Mouse (Mus musculus): ENCODE results near the gene Atxn10. TPM values are rescaled to one million over a fixed set of nuclear protein-coding genes. Genes with fewer than 3 reads are reported as not detected.

The Atxn10 gene
- polyA plus RNA-seq, 1 experiment from 2014 or later, result 355 TPM

DNA sequence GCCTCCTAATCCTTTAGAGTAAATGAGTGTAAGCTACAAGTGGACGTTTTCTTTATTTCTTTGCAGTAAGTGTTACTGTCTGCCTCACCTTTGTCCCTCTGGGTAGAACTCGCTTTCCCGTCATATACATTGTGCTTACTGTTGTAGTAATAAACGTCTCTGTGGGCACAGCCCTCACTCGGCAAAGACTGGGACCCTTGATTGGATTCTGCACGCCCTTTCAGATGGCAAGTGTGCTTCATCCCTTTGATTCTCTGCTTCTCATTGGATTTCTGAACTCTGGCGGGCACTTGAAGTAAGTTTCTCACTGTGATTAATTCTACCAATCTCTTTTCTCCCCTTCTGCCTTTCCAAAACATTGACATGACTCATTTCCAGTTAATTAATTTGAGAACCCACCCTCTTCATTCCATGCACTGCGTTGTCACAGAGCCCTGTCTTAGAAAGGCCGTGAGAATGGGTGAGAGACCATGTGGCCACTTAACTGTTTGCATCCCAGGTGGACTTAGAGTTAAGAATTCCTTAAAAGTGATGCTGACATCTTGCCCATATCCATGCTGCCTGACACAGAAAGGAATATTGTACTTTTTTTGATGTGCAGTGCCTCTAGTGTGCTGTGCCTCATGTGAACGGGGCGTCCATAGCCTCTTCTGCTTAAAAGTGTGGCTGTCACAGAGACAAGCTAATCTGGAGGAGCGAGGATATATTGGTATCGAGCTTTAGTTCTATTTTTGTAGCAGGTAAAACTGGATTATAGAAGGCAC lies 127.2 kb downstream of the Atxn10 start:
- Histone ChIP-seq H3K9ac (no peak overlapping the region), H3K4me2 (replicated peaks) (no peak overlapping the region), H3K9me3 (no peaks in the 10 kb centered on the region), H3K4me3 (no peak overlapping the region), H3K27me3 (no peaks in the 10 kb centered on the region), H3K4me1 (0 out of 2 replicates have a peak, but pooled peaks cover 3% of the 10 kb centered on the region), H3K27ac (no peak overlapping the region), H3K36me3 (peaks cover 88% of the 10 kb centered on the region)
- no peak for ATAC-seq (ENCODE audit: low FRiP score, low read depth)
- WGBS, result 69% methylated on average over 13 of the region's 13 CpGs

- H3K9me3 ChIP-seq, result no peaks in the 10 kb centered on the region
- 0 out of 2 replicates have a peak, but pooled peaks cover 3% of the 10 kb centered on the region for H3K4me1 ChIP-seq
- peaks cover 88% of the 10 kb centered on the region for H3K36me3 ChIP-seq
- no peak overlapping the region for H3K9ac ChIP-seq
- no peak overlapping the region for H3K4me3 ChIP-seq
- 17% methylated on average over 5 of the region's 5 CpGs for WGBS
- no peak overlapping the region for H3K27ac ChIP-seq
- no peak overlapping the region for H3K4me2 ChIP-seq (replicated peaks)
- H3K27me3 ChIP-seq, result no peaks in the 10 kb centered on the region
- ATAC-seq (ENCODE audit: low FRiP score, low read depth), result no peak
Measured at GRCm38 (mm10) chr15:85464190-85464589, 128.1 kb downstream of the Atxn10 start.

DNA sequence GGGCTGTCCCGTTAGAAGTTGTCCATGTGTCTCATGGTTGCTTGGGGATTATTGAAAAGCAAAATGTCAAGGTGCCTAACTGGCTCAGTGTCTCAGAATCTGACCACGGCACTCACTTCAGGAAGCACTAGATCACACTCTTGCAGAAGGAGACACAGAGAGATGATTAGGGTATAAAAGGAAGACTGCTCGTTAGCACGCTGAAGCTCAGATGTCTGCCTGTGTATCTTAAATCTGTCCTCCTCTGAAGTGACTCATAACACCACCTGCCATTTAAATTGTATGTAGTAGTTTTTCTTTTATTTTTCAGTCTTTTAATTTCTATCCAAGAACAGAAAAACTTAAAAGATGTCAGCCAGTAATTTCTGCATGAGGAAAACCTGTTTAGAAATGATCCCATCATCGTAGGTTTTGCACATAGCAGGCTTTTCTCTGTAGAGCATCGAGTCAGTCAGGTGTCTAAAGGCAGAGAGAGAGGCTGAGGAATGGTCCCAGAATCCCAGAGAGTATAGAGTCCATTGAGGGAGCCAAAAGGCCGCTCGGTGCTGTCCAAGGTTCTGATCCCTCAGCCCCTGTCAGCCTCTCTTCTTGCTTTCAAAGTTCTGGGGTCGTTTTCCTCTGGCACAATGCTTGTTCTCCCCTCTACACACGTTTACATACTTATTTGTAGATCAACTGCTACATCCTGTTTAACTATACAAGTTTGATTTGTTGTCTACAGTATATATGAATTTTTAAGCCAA lies 128.9 kb downstream of the Atxn10 start:
- no peak for ATAC-seq (ENCODE audit: low FRiP score, low read depth)
- H3K27ac ChIP-seq, result no peak overlapping the region
- 0 out of 2 replicates have a peak, but pooled peaks cover 3% of the 10 kb centered on the region for H3K4me1 ChIP-seq
- H3K9ac ChIP-seq, result no peak overlapping the region
- H3K4me3 ChIP-seq, result no peak overlapping the region
- 61% methylated on average over 10 of the region's 10 CpGs for WGBS
- H3K9me3 ChIP-seq, result no peaks in the 10 kb centered on the region
- no peak overlapping the region for H3K4me2 ChIP-seq (replicated peaks)
- H3K27me3 ChIP-seq, result no peaks in the 10 kb centered on the region
- H3K36me3 ChIP-seq, result peaks cover 85% of the 10 kb centered on the region

- Histone ChIP-seq H3K4me3 (no peak overlapping the region), H3K4me1 (0 out of 2 replicates have a peak, but pooled peaks cover 3% of the 10 kb centered on the region), H3K9me3 (no peaks in the 10 kb centered on the region), H3K27ac (no peak overlapping the region), H3K9ac (no peak overlapping the region), H3K4me2 (replicated peaks) (no peak overlapping the region), H3K36me3 (peaks cover 77% of the 10 kb centered on the region), H3K27me3 (no peaks in the 10 kb centered on the region)
- WGBS, result 90% methylated on average over 5 of the region's 5 CpGs
- ATAC-seq (ENCODE audit: low FRiP score, low read depth), result no peak
Measured at GRCm38 (mm10) chr15:85466456-85467067, 130.5 kb downstream of the Atxn10 start.

DNA sequence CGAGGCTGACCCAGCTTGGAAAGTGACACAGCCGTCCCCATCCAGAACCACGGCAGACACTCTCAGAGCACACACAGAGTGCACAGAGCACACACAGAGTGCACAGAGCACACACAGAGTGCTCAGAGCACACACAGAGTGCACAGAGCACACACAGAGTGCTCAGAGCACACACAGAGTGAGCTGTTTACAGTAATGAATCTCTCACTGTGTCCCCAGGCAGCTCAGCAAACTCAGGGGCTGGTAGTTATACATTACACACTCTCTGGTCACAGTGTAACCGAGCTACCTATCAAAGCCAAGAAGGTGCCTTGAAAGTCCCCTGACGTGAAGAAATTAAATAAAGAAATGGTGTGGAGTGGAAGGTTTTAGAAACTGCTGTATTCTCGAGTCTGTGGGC lies 133.4 kb downstream of the Atxn10 start:
- 89% methylated on average over 6 of the region's 6 CpGs for WGBS
- H3K4me3 ChIP-seq, result no peak overlapping the region
- no peak overlapping the region for H3K27ac ChIP-seq
- no peaks in the 10 kb centered on the region for H3K4me1 ChIP-seq
- no peak for ATAC-seq (ENCODE audit: low FRiP score, low read depth)
- H3K4me2 ChIP-seq (replicated peaks), result no peak overlapping the region
- peaks cover 51% of the 10 kb centered on the region for H3K36me3 ChIP-seq
- no peaks in the 10 kb centered on the region for H3K27me3 ChIP-seq
- H3K9ac ChIP-seq, result no peak overlapping the region
- H3K9me3 ChIP-seq, result no peaks in the 10 kb centered on the region

DNA sequence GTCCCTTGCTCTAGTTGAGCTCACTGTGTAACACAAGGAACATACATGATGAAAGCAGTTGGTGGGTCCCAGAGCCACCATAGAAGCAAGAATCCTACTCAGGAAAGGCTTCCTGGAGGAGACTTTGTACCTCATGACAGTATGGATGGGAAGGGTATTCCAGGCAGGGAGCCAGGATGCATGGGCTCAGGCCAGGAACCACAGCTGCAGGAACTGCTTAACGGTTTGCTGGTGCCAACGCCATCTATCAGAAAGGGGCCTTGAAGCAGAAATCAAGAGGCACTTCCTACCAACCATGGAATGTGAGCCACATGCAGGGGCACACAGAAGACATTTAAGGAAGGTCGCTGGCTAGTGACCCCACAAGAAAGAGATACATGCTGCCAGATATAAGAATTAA lies 138.7 kb downstream of the Atxn10 start:
- no peak overlapping the region for H3K4me2 ChIP-seq (replicated peaks)
- H3K27ac ChIP-seq, result no peak overlapping the region
- no peaks in the 10 kb centered on the region for H3K27me3 ChIP-seq
- H3K4me1 ChIP-seq, result no peaks in the 10 kb centered on the region
- H3K9ac ChIP-seq, result no peak overlapping the region
- peaks cover 8% of the 10 kb centered on the region; the same call in 1 of the 2 replicates for H3K36me3 ChIP-seq
- no peaks in the 10 kb centered on the region for H3K9me3 ChIP-seq
- ATAC-seq (ENCODE audit: low FRiP score, low read depth), result no peak
- no peak overlapping the region for H3K4me3 ChIP-seq
- 64% methylated on average over 3 of the region's 3 CpGs for WGBS

GRCm38 (mm10) chr15:85477584-85477983 lies 141.5 kb downstream of the Atxn10 start:
- no peak overlapping the region for H3K4me3 ChIP-seq
- WGBS, result 18% methylated on average over 1 of the region's 1 CpGs
- 0 out of 2 replicates have a peak, but pooled peaks cover 3% of the 10 kb centered on the region for H3K36me3 ChIP-seq
- H3K9ac ChIP-seq, result no peak overlapping the region
- H3K4me2 ChIP-seq (replicated peaks), result no peak overlapping the region
- no peak overlapping the region for H3K27ac ChIP-seq
- no peaks in the 10 kb centered on the region for H3K9me3 ChIP-seq
- 0 out of 2 replicates have a peak, but pooled peaks cover 3% of the 10 kb centered on the region for H3K4me1 ChIP-seq
- ATAC-seq (ENCODE audit: low FRiP score, low read depth), result no peak
- H3K27me3 ChIP-seq, result peaks cover 13% of the 10 kb centered on the region; the same call in 1 of the 2 replicates

- 79% methylated on average over 12 of the region's 12 CpGs for WGBS
- Histone ChIP-seq H3K27me3 (peaks cover 17% of the 10 kb centered on the region; the same call in 1 of the 2 replicates), H3K9ac (no peak overlapping the region), H3K4me3 (no peak overlapping the region), H3K27ac (no peak overlapping the region), H3K4me2 (replicated peaks) (no peak overlapping the region), H3K4me1 (0 out of 2 replicates have a peak, but pooled peaks cover 3% of the 10 kb centered on the region), H3K9me3 (no peaks in the 10 kb centered on the region), H3K36me3 (0 out of 2 replicates have a peak, but pooled peaks cover 3% of the 10 kb centered on the region)
- ATAC-seq (ENCODE audit: low FRiP score, low read depth), result no peak
Measured at GRCm38 (mm10) chr15:85479365-85479764, 143.3 kb downstream of the Atxn10 start.

DNA sequence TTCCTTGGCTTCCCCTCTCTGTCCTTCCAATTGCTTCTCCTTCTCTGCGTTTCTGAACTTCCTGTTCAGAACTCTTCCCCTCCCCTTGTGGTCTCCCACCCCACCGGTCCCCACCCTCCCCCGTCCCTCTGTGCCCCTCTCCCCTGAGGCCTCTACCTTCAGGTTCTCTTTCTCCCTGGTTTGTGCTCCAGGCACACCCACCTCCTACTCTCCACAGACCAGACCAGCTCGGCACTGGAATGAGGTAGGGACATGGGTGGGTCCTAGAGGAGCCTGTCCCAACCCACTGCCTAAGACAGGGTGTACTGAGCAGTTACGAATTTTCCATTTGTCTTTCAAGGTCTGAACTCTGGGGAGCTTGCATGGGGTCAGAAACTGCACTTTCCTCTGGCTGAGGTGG lies 143.9 kb downstream of the Atxn10 start:
- H3K27me3 ChIP-seq, result peaks cover 17% of the 10 kb centered on the region; the same call in 1 of the 2 replicates
- no peaks in the 10 kb centered on the region for H3K9me3 ChIP-seq
- no peak overlapping the region for H3K4me3 ChIP-seq
- no peak overlapping the region for H3K4me2 ChIP-seq (replicated peaks)
- H3K4me1 ChIP-seq, result 0 out of 2 replicates have a peak, but pooled peaks cover 3% of the 10 kb centered on the region
- no peak overlapping the region for H3K9ac ChIP-seq
- H3K36me3 ChIP-seq, result 0 out of 2 replicates have a peak, but pooled peaks cover 3% of the 10 kb centered on the region
- WGBS, result 55% methylated on average over 5 of the region's 5 CpGs
- H3K27ac ChIP-seq, result no peak overlapping the region
- ATAC-seq (ENCODE audit: low FRiP score, low read depth), result no peak

DNA sequence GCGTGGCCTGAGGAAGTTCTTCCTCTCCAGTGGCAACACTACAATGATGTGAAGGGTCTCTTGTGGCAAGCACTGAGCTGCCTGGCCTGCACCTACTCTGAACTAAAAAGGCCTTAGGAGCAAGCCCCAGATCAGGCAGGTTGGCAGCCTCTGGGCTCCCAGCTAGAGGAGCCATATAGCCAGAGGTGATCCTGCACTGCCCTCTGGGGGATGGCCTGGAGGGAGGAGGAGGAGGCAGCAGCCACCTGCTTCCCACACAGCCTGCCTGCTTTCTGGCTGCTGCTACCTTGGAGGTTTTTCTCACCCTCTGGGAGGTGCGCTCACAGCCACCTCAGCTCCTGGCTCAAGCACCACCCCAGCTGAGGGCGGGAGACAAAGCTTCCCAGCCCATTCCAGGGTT lies 144.6 kb downstream of the Atxn10 start:
- H3K36me3 ChIP-seq, result 0 out of 2 replicates have a peak, but pooled peaks cover 1% of the 10 kb centered on the region
- peaks cover 17% of the 10 kb centered on the region; the same call in 1 of the 2 replicates for H3K27me3 ChIP-seq
- H3K9ac ChIP-seq, result no peak overlapping the region
- H3K4me1 ChIP-seq, result 0 out of 2 replicates have a peak, but pooled peaks cover 3% of the 10 kb centered on the region
- 33% methylated on average over 3 of the region's 3 CpGs for WGBS
- H3K4me2 ChIP-seq (replicated peaks), result no peak overlapping the region
- ATAC-seq (ENCODE audit: low FRiP score, low read depth), result no peak
- H3K9me3 ChIP-seq, result no peaks in the 10 kb centered on the region
- no peak overlapping the region for H3K27ac ChIP-seq
- no peak overlapping the region for H3K4me3 ChIP-seq

- no peak for ATAC-seq (ENCODE audit: low FRiP score, low read depth)
- H3K36me3 ChIP-seq, result no peaks in the 10 kb centered on the region
- no peak overlapping the region for H3K4me3 ChIP-seq
- H3K4me1 ChIP-seq, result no peaks in the 10 kb centered on the region
- H3K27ac ChIP-seq, result no peak overlapping the region
- H3K27me3 ChIP-seq, result peaks cover 27% of the 10 kb centered on the region
- 76% methylated on average over 10 of the region's 10 CpGs for WGBS
- H3K9me3 ChIP-seq, result no peaks in the 10 kb centered on the region
- H3K9ac ChIP-seq, result no peak overlapping the region
- H3K4me2 ChIP-seq (replicated peaks), result no peak overlapping the region
Measured at GRCm38 (mm10) chr15:85488900-85489299, 152.9 kb downstream of the Atxn10 start.

GRCm38 (mm10) chr15:85489751-85490150 lies 153.7 kb downstream of the Atxn10 start:
- H3K27ac ChIP-seq, result no peak overlapping the region
- no peak overlapping the region for H3K4me3 ChIP-seq
- peaks cover 35% of the 10 kb centered on the region for H3K27me3 ChIP-seq
- H3K36me3 ChIP-seq, result no peaks in the 10 kb centered on the region
- H3K9ac ChIP-seq, result no peak overlapping the region
- H3K9me3 ChIP-seq, result no peaks in the 10 kb centered on the region
- WGBS, result 87% methylated on average over 7 of the region's 7 CpGs
- ATAC-seq (ENCODE audit: low FRiP score, low read depth), result no peak
- no peaks in the 10 kb centered on the region; the same call in 1 of the 2 replicates for H3K4me1 ChIP-seq
- no peak overlapping the region for H3K4me2 ChIP-seq (replicated peaks)
